Mouse (Mus musculus) right cerebral cortex, postnatal 36 days (tissue): ENCODE measurements around the gene Asf1b.

ENCODE experiments used
- DNase-seq, 2 experiments: peaks; one replicate each; pipeline ENCODE4 v3.0.0; 2022; ENCODE audit warnings: low spot score in 2 of 2, mixed read lengths in 1 of 2

Asf1b gene

GRCm38 (mm10) chr8:83955106-83955957, at the start of gene Asf1b, which contains the start of gene Gm10644:
Gene Asf1b (plus strand): TSS chr8:83955507.
Gene Gm10644 (minus strand): TSS chr8:83955205.
- DNase-seq, result peak; percentile 99 to 100

DNA sequence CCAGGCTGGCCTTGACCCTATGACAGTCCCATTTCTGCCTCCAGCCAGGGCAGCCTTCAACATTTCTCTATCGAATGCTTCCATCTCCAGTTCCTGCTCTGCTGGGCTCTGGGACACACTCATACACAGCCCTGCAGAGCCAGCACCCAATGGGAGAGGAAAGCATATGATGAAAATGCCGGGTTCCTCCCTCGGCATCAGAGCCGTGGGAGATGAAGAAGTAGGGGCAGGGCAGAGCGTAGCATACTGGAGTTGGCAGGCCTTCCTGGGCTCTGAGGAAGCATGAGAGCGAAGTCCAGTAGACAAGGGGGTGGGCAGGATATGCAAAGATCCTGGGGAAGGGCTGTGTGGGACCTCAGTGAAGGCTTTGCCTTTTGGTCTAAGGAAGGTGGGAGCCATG, 46.7 kb upstream of the Asf1b start:
- DNase-seq, result no peak

DNA sequence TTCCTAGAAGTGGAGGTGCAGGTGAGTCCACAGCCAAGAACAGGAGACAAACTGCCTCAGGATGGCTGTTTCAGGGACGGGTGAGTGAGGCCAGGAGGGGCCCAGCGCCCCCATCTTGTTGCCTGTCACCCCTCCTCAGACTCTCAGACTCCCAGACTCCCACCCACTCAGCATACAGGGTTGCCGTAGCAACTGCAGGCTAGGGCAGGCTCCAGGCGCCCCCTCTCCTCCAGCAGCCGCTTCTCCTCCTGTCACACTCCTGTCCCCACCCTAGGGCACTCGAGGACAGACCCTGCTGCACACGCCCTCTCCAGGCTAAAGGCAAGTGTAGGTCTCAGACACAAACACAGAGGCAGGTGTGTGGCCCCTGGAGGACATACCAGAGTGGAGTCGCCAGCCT, 46.0 kb upstream of the Asf1b start:
- no peak for DNase-seq

- no peak for DNase-seq
These were observed 43.2 kb upstream of the Asf1b start for GRCm38 (mm10) chr8:83911809-83912731.

GRCm38 (mm10) chr8:83914232-83914631, 41.1 kb upstream of the Asf1b start:
- no peak for DNase-seq

DNA sequence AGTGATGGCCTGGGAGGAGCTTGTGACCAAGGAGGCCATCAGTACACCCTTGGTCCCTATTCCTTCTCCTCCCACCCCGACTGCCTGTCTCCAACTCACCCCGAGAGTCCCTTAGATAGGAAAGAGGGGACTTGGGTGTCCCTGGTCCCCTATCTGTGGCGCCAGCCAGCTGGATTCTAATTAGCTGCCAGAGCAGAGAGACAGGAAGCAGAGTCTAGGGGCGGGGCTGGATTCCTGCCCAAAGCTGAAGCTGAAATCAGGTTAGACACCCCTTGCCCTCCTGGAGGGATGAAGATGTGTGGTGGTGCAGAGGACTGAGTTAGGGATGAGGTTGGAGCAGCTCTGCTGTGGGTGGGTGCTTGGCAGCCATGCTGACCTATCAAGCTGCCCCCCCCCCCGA, 40.4 kb upstream of the Asf1b start:
- DNase-seq, result no peak

DNA sequence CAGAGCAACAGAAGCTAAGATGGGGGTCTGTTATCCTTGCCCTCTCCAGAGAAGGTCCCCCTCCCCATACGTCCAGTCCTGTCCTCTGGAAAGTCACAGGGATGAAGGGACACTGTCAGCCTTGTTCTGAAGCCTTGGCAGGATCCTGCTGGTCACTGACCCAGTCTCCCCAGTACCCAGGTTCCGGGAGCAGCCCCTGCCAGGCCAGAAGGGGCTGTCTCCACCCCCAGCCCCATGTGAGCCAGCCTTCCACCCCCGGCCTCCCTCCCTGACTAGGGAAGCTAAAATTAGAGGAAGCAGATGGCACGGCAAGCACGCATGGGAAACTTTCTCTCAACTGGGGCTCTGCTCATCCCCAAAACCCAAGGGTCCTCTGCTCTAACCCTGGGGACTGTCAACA, 39.3 kb upstream of the Asf1b start:
- peak in 1 of 2 experiments; percentile 65 for DNase-seq

DNA sequence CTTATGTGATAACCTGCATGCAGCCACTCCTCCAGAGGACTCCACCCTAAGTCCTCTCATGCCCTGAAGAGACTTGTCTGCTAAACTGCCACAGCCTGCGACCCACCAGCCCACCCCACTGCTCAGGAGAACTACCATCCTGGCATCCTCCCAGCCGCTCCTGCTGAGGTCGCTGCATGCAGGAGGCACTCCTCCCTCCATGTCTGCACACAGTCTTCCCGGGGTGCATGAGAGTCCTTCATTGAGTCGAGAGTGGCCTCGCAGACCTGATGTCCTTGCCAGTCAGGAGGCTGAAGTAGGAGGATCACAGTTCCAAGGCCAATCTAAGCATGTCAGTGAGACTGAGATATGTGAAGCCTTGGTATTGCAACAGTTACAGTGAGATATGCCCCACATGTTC, 37.7 kb upstream of the Asf1b start:
- DNase-seq, result no peak

GRCm38 (mm10) chr8:83921558-83921957, 33.7 kb upstream of the Asf1b start:
- DNase-seq, result peak; percentile 70 to 78

DNA sequence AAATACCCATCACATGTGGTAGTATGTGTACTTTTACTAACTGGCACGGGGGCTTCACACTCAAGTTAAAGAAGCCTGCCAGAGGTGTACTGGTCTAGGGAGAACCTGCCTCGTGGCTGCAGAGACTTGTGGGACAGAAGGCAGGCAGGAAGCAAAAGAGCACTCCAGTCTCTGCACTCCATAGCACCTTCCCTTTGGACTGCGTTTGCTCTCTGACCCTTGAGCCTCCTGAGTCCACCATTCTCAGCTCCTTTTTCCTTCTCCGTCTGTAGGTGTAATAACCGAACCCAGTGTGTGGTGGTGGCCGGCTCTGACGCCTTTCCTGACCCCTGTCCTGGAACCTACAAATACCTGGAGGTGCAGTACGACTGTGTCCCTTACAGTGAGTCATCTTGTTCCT, 32.6 kb upstream of the Asf1b start:
- no peak for DNase-seq

DNA sequence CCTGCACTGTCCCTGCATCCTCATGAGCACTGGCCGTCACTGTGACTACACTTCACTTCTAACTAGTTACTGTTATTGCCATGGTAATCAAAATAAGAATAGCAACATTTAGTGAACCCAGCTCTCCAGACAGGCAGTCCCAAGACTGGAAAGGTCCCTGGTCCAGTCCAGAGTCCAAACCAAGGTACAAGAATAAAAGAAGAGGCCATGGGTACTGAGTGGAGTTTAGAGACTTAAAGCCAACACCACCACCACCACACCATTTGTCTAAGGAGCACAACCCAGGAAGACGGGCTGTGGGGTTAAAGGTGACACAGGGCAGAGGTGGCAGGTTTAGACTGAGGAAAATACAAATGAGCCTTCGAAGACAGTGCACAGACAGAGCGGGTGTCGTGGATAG, 30.7 kb upstream of the Asf1b start:
- no peak for DNase-seq

- DNase-seq, result no peak
These were observed 29.0 kb upstream of the Asf1b start for GRCm38 (mm10) chr8:83926266-83926665.

- no peak for DNase-seq
These were observed 21.1 kb upstream of the Asf1b start for GRCm38 (mm10) chr8:83934222-83934621.

- DNase-seq, result no peak
These were observed 20.3 kb upstream of the Asf1b start for GRCm38 (mm10) chr8:83934994-83935393.

DNA sequence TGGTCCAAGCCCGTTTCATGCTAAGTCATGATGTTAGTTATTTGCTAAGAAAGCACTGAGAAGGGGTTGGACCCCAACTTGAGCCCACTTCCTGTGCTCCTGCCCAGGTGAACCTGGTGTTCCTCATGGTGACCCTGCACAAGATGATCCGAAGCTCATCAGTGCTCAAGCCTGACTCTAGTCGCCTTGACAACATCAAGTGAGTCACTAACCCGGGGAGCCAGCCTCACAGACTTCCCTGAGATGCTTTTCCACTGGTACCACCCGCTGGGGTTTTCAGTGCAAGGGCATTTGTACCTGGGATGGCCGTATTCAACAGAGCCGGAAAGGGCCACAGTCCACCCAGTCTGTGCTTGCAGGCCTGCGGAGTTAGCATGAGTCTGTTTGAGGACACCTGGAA, 19.9 kb upstream of the Asf1b start:
- DNase-seq, result no peak

DNA sequence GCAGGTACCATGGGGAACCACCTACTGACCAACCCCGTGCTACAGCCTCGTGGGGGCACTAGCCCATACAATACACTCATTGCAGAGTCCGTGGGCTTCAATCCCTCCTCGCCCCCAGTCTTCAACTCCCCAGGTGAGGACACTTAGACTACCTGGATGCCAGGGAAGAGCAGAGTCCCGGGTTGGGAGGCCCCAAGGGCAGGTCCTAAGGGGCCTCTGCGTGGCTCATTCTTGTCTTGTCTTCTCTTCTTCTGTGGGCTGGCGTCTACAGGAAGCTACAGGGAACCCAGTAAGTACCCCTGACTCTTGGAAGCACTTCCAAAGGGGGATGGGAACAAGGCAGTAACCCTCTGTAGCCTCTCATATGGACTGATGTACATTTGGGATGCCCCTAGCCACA, 17.7 kb upstream of the Asf1b start:
- no peak for DNase-seq

DNA sequence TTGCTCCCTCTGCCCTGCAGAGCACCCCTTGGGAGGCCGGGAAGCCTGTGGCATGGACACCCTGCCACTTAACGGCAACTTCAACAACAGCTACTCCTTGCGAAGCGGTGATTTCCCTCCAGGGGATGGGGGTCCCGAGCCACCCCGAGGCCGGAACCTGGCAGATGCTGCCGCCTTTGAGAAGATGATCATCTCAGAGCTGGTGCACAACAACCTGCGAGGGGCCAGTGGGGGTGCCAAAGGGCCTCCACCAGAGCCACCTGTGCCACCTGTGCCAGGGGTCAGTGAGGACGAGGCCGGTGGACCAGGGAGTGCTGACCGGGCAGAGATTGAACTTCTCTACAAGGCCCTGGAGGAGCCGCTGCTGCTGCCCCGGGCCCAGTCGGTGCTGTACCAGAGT, 17.0 kb upstream of the Asf1b start:
- DNase-seq, result no peak

DNA sequence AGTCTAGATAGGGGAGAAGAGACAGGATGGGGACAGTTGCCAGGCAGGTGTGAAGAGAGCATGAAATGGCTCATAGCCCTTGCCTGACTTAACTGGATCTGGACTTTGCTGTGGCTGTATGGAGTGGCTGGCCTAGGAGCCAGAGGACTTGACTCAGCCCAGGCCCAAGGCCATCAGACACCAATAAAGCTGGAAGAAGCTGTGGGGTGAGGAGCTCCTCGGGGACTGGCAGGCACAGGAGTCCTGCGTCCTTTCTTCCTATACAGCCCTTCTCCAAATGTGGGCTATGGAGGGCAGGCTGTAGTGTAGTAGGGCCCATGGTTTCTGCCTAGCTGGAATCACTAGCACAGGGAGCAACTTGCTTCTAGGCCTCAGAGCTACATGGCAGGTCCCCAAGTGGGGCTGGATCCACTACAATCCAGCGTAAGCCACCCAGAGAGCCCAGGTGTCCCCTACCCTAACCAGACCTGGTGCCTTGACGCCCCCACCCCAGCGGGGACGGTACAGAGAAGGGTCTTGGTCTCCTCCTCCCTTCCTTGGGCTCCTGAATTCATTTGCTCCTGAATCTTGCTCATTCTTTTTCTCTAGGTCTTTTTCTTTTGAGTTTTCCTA, 14.1 kb upstream of the Asf1b start:
- no peak for DNase-seq

DNA sequence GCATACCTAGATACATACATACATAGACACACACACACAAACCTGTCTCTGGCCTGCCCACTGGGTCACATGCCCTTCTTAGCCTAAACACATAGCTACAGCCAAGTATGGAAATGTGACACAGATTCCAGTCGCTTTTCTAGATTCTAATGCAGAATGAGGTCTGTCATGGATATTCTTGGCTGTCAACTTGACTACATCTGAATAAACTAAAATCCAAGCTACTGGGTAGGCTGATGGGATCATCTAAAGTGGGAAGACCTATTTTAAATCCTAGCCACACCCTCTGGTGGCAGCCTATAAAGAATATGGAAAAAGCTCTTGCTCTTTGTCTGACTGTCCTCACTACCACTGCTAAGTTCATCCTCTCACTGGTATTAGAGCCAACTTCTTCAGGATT, 12.9 kb upstream of the Asf1b start:
- DNase-seq, result no peak

DNA sequence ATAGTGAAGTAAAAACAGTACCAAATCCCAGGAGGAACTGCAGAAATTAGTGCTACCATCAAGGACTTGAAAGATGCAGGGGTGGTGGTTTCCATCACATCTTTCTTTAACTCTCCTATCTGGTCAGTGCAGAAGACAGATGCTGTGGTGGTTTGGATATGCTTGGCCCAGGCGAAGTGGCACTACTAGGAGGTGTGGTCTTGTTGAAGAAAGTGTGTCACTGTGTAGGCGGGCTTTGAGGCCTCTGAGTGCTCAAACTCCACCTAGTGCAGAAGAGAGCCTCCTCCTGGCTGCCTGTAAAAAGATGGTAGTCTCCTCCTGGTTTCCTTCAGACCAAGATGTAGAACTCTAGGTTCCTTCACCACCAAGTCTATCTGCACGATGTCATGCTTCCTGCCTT, 9.8 kb upstream of the Asf1b start:
- no peak for DNase-seq

DNA sequence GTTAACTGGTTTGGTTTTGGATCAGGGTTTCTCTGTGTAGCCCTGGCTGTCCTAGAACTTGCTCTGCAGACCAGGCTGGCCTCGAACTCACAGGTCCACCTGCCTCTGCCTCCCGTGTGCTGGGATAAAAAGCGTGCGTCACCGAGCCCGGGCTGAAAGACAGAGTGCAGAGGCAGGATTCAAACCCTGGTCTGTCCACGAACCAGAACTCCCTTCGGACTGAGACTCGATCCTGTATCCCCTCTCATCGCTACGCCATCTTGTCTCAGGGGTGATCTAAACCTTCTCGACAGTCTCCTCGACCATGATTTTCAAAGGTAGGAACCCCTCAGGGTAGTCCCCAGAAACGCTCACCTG, 580 bp upstream of the Asf1b start:
- no peak for DNase-seq

GRCm38 (mm10) chr8:83955958-83956218, 581 bp downstream of the Asf1b start:
- no peak for DNase-seq

DNA sequence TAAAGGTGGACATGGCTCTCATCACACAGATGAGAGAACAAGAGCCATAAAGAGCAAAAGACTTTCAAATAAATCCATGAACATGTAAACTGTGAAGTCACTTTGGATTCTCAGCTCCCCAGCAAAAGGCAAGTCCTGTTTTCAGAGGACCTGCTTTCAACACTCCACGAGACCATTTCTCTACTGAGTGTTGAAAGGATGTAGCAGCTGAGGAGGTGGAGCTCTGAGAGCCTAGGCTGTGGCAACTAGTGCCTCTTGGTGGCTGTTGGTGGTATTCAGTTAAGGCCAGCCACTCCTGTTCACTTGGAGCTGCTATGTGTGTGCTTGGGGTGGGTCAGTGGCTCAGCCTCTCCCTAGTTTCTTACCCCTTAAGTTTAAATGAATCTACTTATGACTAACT, 1.5 kb downstream of the Asf1b start:
- DNase-seq, result no peak
